Mouse (Mus musculus): ENCODE data around the gene Lce6a. TPM values are rescaled to one million over a fixed set of nuclear protein-coding genes. Genes with fewer than 3 reads are reported as not detected.

The Lce6a gene
- polyA plus RNA-seq, 1 experiment from 2014 or later: not detected

DNA sequence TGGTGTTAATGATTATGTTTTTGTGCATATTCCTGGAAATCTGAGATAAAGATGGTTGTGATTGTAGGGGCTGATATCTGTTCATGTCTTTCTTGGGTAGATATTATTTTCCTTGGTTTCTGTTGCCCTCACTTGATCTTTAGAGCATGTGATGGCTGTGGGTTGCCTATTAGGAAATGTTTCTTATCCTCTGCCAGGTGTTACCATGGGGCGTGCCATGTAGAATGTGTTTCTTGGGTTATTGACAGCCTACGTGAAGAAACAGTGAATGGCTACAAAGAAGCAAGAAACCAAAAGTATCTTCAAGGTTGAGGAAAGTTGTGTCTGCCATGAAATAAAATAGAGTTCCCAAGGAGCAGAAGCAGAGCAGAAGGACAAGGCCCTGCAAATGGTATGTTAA, 23.0 kb downstream of the Lce6a start:
- Histone ChIP-seq H3K4me1 (replicated peaks) (no peaks in the 10 kb centered on the region), H3K4me2 (replicated peaks) (no peak overlapping the region), H3K27ac (no peak overlapping the region), H3K9me3 (0 out of 2 replicates have a peak, but pooled peaks cover 3% of the 10 kb centered on the region), H3K36me3 (no peaks in the 10 kb centered on the region), H3K4me3 (replicated peaks) (no peak overlapping the region), H3K9ac (replicated peaks) (no peak overlapping the region), H3K27me3 (no peaks in the 10 kb centered on the region)
- ATAC-seq: no peak
- 94% methylated on average over 2 of the region's 2 CpGs for WGBS

DNA sequence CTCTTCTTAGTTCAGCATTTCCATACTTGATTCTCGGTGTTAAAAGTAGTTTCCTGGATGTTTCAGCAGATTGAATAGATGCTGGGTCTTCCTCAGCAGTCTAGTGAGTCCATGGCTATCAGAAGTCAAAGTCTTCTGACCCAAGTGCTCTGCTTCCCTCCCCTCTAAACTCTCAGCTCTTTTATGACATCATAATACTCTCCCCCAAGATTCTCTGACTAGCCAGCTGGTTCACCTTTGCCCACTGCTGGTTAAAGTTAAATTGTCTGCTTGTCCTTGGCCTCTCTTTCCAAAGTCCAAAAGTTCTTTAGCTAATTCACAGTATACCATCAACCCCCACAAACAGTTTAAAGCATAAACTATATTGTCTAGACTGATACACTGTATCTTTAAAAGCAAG, 32.6 kb downstream of the Lce6a start, which contains the start of gene Smcp:
Gene Smcp, minus strand, starts transcription at position 140 of the 400 bp plus-strand sequence.
- Histone ChIP-seq H3K27me3 (no peaks in the 10 kb centered on the region), H3K4me2 (replicated peaks) (no peak within 1 kb of the TSS), H3K9ac (replicated peaks) (no peak within 1 kb of the TSS), H3K36me3 (no peaks in the 10 kb centered on the region), H3K4me1 (replicated peaks) (no peaks in the 10 kb centered on the region), H3K4me3 (replicated peaks) (no peak within 1 kb of the TSS), H3K27ac (no peak within 1 kb of the TSS), H3K9me3 (no peaks in the 10 kb centered on the region)
- WGBS: 83% methylated on average over 1 of the region's 1 CpGs
- ATAC-seq: no peak

DNA sequence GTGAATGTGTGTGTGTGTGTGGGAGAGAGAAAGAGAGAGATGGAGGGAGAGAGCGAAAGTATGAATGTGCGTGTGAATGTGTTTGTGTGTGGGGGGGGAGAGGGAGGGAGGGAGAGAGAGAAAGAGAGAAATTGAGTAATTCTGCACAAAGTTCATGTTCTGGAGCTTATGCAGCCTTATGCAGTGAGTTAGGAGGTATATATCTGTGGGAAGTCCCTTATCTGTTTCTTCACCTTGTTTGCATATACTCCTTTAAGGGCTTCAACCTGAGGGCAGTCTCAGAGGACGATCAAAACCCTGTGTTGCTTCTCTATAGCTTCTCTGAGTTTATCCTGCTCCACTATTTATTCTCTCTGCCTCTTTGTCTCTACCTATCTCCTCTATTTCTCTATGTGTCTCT, 34.3 kb downstream of the Lce6a start:
- WGBS: 81% methylated on average over 3 of the region's 3 CpGs
- H3K4me2 ChIP-seq (replicated peaks): no peak overlapping the region
- no peak overlapping the region for H3K4me3 ChIP-seq (replicated peaks)
- H3K9ac ChIP-seq (replicated peaks): no peak overlapping the region
- no peaks in the 10 kb centered on the region for H3K4me1 ChIP-seq (replicated peaks)
- H3K27me3 ChIP-seq: no peaks in the 10 kb centered on the region
- no peak for ATAC-seq
- no peaks in the 10 kb centered on the region for H3K36me3 ChIP-seq
- H3K9me3 ChIP-seq: no peaks in the 10 kb centered on the region
- H3K27ac ChIP-seq: no peak overlapping the region

DNA sequence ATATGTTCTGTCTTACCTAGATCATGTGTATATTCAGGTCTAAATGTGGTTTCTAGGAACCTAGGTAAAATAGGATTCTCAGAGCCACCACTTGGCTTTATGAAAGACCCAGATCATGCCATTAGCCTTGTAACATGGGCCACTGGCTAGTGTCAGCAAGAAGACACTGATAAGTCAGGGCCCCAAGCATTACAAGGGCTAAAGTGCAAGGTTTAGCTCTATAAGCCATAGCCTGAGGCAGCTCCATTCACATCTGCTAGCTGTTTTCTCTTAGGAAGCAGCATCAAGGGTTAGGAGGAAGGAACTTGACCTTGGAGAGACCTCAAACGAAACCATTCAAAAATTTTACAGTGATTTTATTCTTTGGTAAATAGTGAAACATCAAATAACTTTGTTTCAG, 36.4 kb downstream of the Lce6a start:
- 79% methylated on average over 1 of the region's 1 CpGs for WGBS
- H3K4me1 ChIP-seq (replicated peaks): no peaks in the 10 kb centered on the region

DNA sequence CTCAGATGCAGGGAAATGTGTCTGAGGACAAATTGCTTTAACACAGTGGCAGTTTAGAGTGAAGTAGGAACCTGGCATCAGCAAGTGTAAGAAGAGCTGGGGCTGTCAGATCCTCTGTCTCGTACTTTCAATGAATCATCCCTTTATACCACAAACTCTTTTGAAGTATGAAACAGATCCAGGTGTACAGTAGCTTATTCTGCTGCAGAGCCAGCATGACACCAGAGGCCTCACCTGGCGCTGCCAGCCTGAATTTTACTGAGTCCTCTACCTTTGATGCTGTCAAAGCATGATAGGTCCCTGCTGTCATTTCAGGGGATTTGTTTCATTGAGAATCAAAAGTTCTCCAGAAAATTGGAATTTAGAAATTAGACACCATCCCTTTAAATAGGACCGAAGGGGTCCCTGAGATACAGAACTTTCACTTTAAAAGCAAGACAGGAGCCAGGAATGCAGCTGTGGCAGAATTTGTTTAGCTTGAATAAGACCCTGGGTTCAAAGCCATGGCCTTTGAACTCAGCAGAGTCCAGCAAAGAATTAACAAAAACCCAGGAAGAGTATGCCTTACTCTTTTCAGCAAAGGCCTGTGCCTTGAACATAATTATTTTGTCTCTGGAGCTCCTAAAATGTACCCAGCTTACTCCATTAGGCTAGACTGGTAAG, 38.2 kb downstream of the Lce6a start:
- Histone ChIP-seq H3K9ac (replicated peaks) (no peak overlapping the region), H3K4me1 (replicated peaks) (no peaks in the 10 kb centered on the region), H3K27ac (no peak overlapping the region), H3K4me3 (replicated peaks) (no peak overlapping the region), H3K9me3 (no peaks in the 10 kb centered on the region), H3K36me3 (no peaks in the 10 kb centered on the region), H3K4me2 (replicated peaks) (no peak overlapping the region), H3K27me3 (no peaks in the 10 kb centered on the region)
- ATAC-seq: no peak
- 53% methylated on average over 3 of the region's 3 CpGs for WGBS

More for the DNA sequence above, 36.4 kb downstream of the Lce6a start:
- no peak overlapping the region for H3K9ac ChIP-seq (replicated peaks)
- H3K4me2 ChIP-seq (replicated peaks): no peak overlapping the region
- no peak overlapping the region for H3K4me3 ChIP-seq (replicated peaks)
- ATAC-seq: no peak
- H3K9me3 ChIP-seq: no peaks in the 10 kb centered on the region
- no peak overlapping the region for H3K27ac ChIP-seq
- no peaks in the 10 kb centered on the region for H3K27me3 ChIP-seq
- no peaks in the 10 kb centered on the region for H3K36me3 ChIP-seq

DNA sequence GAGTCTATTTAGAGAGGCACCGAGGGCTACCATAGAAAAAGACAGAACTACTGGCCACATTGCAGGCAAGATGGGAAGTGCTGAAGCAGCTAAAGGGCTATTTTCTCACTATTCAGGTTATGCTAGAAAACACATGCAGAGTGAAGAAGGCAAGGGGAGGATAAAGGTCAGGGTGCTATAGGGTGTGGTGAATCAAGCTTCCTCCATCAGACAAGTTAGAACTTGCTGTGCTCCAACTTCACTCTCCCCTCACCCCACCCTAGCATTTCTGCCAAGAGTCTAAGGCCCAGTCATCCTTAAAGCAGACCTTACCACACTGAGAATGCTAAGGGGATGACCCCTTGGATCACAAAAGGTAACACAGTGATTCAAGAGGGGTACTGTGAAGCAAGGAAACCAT, 42.0 kb downstream of the Lce6a start:
- Histone ChIP-seq H3K36me3 (no peaks in the 10 kb centered on the region), H3K27ac (no peak overlapping the region), H3K9me3 (no peaks in the 10 kb centered on the region), H3K9ac (replicated peaks) (no peak overlapping the region), H3K4me3 (replicated peaks) (no peak overlapping the region), H3K4me2 (replicated peaks) (no peak overlapping the region), H3K27me3 (no peaks in the 10 kb centered on the region), H3K4me1 (replicated peaks) (no peaks in the 10 kb centered on the region)
- 67% methylated on average over 1 of the region's 1 CpGs for WGBS
- ATAC-seq: no peak

DNA sequence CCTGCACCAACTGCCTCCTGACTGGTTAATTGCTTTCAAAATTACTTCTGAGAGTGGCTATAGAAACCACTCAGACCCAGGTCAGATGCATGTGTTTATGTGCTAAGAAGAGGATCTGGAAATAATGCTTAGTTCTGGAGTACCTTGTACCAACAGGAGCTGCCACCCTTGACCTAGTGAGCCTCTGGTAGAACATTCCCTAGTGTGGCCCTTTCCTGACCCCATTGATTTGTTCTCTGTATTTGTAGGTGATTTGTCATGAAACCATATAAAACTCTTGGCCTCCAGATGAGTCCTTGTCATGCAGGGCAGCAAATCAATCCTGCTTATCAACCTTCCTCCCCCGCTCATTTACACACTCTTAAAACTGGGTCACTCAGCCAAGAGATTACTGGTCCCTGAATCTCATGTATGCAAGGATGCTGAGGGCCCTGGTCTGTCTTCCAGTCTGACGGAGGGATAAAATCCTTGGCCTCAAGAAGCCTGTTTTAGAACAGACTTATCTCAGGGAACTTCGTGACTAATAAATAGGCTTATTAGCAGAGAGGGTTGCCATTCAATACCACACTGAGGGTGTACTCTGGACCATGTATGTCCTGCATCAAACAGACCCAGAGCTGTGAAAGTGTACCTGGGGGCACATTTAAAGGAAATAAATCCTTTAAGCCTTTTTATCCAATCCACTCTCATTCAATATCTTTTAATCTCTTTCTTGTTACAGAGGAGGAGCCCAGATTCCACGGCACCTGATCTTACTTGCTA, 42.6 kb downstream of the Lce6a start:
- Histone ChIP-seq H3K9ac (replicated peaks) (no peak overlapping the region), H3K36me3 (no peaks in the 10 kb centered on the region), H3K4me3 (replicated peaks) (no peak overlapping the region), H3K4me1 (replicated peaks) (no peaks in the 10 kb centered on the region), H3K27ac (no peak overlapping the region), H3K4me2 (replicated peaks) (no peak overlapping the region), H3K9me3 (no peaks in the 10 kb centered on the region), H3K27me3 (no peaks in the 10 kb centered on the region)
- ATAC-seq: no peak
- 49% methylated on average over 4 of the region's 4 CpGs for WGBS

DNA sequence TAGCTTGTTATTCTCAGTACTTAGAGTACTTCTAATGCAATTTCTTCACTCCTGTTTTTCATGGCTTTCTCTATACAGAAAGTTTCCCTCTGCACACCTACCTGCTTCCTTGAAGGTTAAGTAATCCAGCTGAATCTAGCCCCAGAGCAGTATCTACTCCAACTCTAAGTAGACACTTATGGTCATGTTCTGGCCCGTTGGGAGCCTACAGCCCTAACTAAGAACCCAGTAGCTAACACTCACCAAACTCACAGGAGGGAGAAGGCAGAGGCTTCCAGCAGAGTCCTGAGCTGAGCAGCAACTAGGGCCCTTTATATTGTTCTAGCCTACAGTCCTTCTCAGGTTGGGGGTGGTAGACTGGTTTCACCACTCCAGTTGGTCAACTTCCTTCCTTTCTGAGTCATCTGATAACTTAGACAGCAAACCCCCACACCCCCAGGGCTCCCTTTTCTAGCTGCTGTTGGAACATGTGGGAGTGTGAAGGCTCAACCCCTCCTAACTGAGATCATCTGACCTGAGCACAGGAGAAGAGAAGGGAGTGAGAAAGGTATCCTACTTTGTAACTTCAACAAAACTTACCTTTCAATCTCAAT, 47.9 kb downstream of the Lce6a start, which contains the start of gene Ivl:
Gene Ivl, minus strand, starts transcription at position 287 of the 593 bp plus-strand sequence.
- H3K9me3 ChIP-seq: no peaks in the 10 kb centered on the region
- 75% methylated on average over 1 of the region's 1 CpGs for WGBS
- H3K27me3 ChIP-seq: no peaks in the 10 kb centered on the region

DNA sequence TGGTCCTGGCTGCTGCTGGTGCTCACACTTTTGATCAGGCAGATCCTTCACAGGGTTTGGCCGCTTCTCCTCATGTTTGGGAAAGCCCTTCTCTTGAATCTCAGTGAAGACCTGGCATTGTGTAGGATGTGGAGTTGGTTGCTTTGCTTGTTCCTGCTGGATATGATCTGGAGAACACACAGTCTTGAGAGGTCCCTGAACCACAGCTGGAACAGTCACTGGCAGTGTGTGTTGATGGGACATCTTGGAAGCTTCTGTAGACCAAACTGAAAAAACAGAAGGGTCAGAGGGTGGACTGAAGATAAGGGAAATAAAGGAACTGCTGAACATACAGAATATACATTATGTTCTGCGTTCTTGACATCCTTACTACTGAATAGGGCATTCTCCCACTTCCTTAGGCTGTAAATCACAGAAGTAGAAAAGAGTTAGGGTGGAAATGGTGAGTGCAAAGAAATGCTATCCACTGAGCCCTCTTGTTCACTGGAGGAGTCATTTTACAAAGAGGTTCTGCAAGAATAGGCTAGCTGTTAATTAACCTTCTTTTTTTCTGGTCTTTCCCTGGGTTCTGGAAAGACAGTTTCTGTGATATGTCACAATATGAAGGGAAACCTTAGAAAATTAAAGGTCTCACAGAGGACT, 48.8 kb downstream of the Lce6a start:
- 79% methylated on average over 2 of the region's 2 CpGs for WGBS
- Histone ChIP-seq H3K4me2 (replicated peaks) (no peak overlapping the region), H3K27ac (no peak overlapping the region), H3K9me3 (no peaks in the 10 kb centered on the region), H3K9ac (replicated peaks) (no peak overlapping the region), H3K36me3 (no peaks in the 10 kb centered on the region), H3K4me1 (replicated peaks) (no peaks in the 10 kb centered on the region), H3K27me3 (no peaks in the 10 kb centered on the region), H3K4me3 (replicated peaks) (no peak overlapping the region)
- ATAC-seq: no peak

More for the DNA sequence above, 47.9 kb downstream of the Lce6a start, which contains the start of gene Ivl:
- no peak within 1 kb of the TSS for H3K9ac ChIP-seq (replicated peaks)
- no peak within 1 kb of the TSS for H3K4me3 ChIP-seq (replicated peaks)
- no peak within 1 kb of the TSS for H3K4me2 ChIP-seq (replicated peaks)
- ATAC-seq: no peak
- H3K36me3 ChIP-seq: no peaks in the 10 kb centered on the region
- H3K4me1 ChIP-seq (replicated peaks): no peaks in the 10 kb centered on the region
- no peak within 1 kb of the TSS for H3K27ac ChIP-seq

Other genes with a start within 250 kb of the Lce6a start
- not detected in 2 replicates for gene Sprr2h, start 236.0 kb downstream of the Lce6a start, polyA plus RNA-seq (2015; fragmentation: Nextera tagmentation; extraction: Ambion mirVana)
- not detected in 2 replicates for gene Sprr2i, start 213.7 kb downstream of the Lce6a start, polyA plus RNA-seq (2015; fragmentation: Nextera tagmentation; extraction: Ambion mirVana)
- not detected in 2 replicates for gene Sprr2j-ps, start 203.6 kb downstream of the Lce6a start, polyA plus RNA-seq (2015; fragmentation: Nextera tagmentation; extraction: Ambion mirVana)
- gene Gm9774, start 192.2 kb downstream of the Lce6a start, polyA plus RNA-seq (2015; fragmentation: Nextera tagmentation; extraction: Ambion mirVana): 9.8 and 12.0 TPM in 2 replicates
- not detected in 2 replicates for gene Sprr2k, start 189.1 kb downstream of the Lce6a start, polyA plus RNA-seq (2015; fragmentation: Nextera tagmentation; extraction: Ambion mirVana)
- gene Sprr1b, start 182.9 kb downstream of the Lce6a start, polyA plus RNA-seq (2015; fragmentation: Nextera tagmentation; extraction: Ambion mirVana): not detected in 2 replicates
- gene Sprr3, start 162.9 kb downstream of the Lce6a start, polyA plus RNA-seq (2015; fragmentation: Nextera tagmentation; extraction: Ambion mirVana): not detected in 2 replicates
- not detected in 2 replicates for gene Sprr1a, start 135.8 kb downstream of the Lce6a start, polyA plus RNA-seq (2015; fragmentation: Nextera tagmentation; extraction: Ambion mirVana)
- gene Sprr4, start 121.2 kb downstream of the Lce6a start, polyA plus RNA-seq (2015; fragmentation: Nextera tagmentation; extraction: Ambion mirVana): not detected in 2 replicates
- gene 2310046K23Rik, start 87.1 kb downstream of the Lce6a start, polyA plus RNA-seq (2015; fragmentation: Nextera tagmentation; extraction: Ambion mirVana): not detected in 2 replicates
- not detected in 2 replicates for gene Ivl, start 47.9 kb downstream of the Lce6a start, polyA plus RNA-seq (2015; fragmentation: Nextera tagmentation; extraction: Ambion mirVana)
- not detected in 2 replicates for gene Smcp, start 32.7 kb downstream of the Lce6a start, polyA plus RNA-seq (2015; fragmentation: Nextera tagmentation; extraction: Ambion mirVana)
- not detected in 2 replicates for gene 2210017I01Rik, start 14.2 kb downstream of the Lce6a start, polyA plus RNA-seq (2015; fragmentation: Nextera tagmentation; extraction: Ambion mirVana)
- not detected in 2 replicates for gene Lce1a1, start 26.6 kb upstream of the Lce6a start, polyA plus RNA-seq (2015; fragmentation: Nextera tagmentation; extraction: Ambion mirVana)
- not detected in 2 replicates for gene Lce1b, start 35.3 kb upstream of the Lce6a start, polyA plus RNA-seq (2015; fragmentation: Nextera tagmentation; extraction: Ambion mirVana)
- not detected in 2 replicates for gene Lce1a2, start 48.7 kb upstream of the Lce6a start, polyA plus RNA-seq (2015; fragmentation: Nextera tagmentation; extraction: Ambion mirVana)
- gene Lce1c, start 57.6 kb upstream of the Lce6a start, polyA plus RNA-seq (2015; fragmentation: Nextera tagmentation; extraction: Ambion mirVana): not detected in 2 replicates
- gene Lce1d, start 65.5 kb upstream of the Lce6a start, polyA plus RNA-seq (2015; fragmentation: Nextera tagmentation; extraction: Ambion mirVana): not detected in 2 replicates
- gene Lce1e, start 87.4 kb upstream of the Lce6a start, polyA plus RNA-seq (2015; fragmentation: Nextera tagmentation; extraction: Ambion mirVana): not detected in 2 replicates
- not detected in 2 replicates for gene Lce1f, start 98.7 kb upstream of the Lce6a start, polyA plus RNA-seq (2015; fragmentation: Nextera tagmentation; extraction: Ambion mirVana)
- gene Gm38119, start 117.4 kb upstream of the Lce6a start, polyA plus RNA-seq (2015; fragmentation: Nextera tagmentation; extraction: Ambion mirVana): not detected in 2 replicates
- gene Lce1g, start 130.7 kb upstream of the Lce6a start, polyA plus RNA-seq (2015; fragmentation: Nextera tagmentation; extraction: Ambion mirVana): not detected in 2 replicates
- not detected in 2 replicates for gene Lce1h, start 143.4 kb upstream of the Lce6a start, polyA plus RNA-seq (2015; fragmentation: Nextera tagmentation; extraction: Ambion mirVana)
- gene Lce1i, start 157.2 kb upstream of the Lce6a start, polyA plus RNA-seq (2015; fragmentation: Nextera tagmentation; extraction: Ambion mirVana): not detected in 2 replicates
- gene Lce1j, start 168.9 kb upstream of the Lce6a start, polyA plus RNA-seq (2015; fragmentation: Nextera tagmentation; extraction: Ambion mirVana): not detected in 2 replicates
- gene Lce1k, start 186.2 kb upstream of the Lce6a start, polyA plus RNA-seq (2015; fragmentation: Nextera tagmentation; extraction: Ambion mirVana): not detected in 2 replicates
- gene Kprp, start 205.6 kb upstream of the Lce6a start, polyA plus RNA-seq (2015; fragmentation: Nextera tagmentation; extraction: Ambion mirVana): not detected in 2 replicates
- not detected in 2 replicates for gene Lce1l, start 229.6 kb upstream of the Lce6a start, polyA plus RNA-seq (2015; fragmentation: Nextera tagmentation; extraction: Ambion mirVana)
- gene 2310050C09Rik, start 248.6 kb upstream of the Lce6a start, polyA plus RNA-seq (2015; fragmentation: Nextera tagmentation; extraction: Ambion mirVana): not detected in 2 replicates

All from midbrain, embryonic 13.5 days (tissue).